Mouse (Mus musculus) limb, embryonic 11.5 days (tissue): ENCODE results near the gene Focad. TPM values are rescaled to one million over a fixed set of nuclear protein-coding genes. Genes with fewer than 3 reads are reported as not detected.

Experiments used
- ATAC-seq: fragments of 200-750 bp; cut with Nextera tagmentation; 2 replicates; pipeline ENCODE4 v1.8.0; 2017; ENCODE audit warnings: low read depth; ENCODE audit not compliant: insufficient number of reproducible peaks, low FRiP score, low TSS enrichment
- DNase-seq: peaks from one replicate; pipeline ENCODE4 v3.0.0-alpha.2; 2015; ENCODE audit warnings: low spot score
- H3K27ac ChIP-seq: fragments of 300-500 bp; sonication (generic); replicated peaks from 2 replicates; pipeline ENCODE4 v1.5.1; 2014; ENCODE audit warnings: low read depth, mild to moderate bottlenecking, low read length
- H3K27me3 ChIP-seq: fragments of 300-500 bp; sonication (generic); 2 replicates; pipeline ENCODE4 v1.6.1; 2014; ENCODE audit warnings: mild to moderate bottlenecking, low read length, mixed read lengths; ENCODE audit not compliant: control insufficient read depth, insufficient read depth
- H3K36me3 ChIP-seq: fragments of 300-500 bp; sonication (generic); 2 replicates; pipeline ENCODE4 v1.6.1; 2014; ENCODE audit warnings: mild to moderate bottlenecking, low read length, moderate library complexity, mixed read lengths; ENCODE audit not compliant: control insufficient read depth, insufficient read depth
- H3K4me1 ChIP-seq: fragments of 300-500 bp; sonication (generic); 2 replicates; pipeline ENCODE4 v1.6.1; 2014; ENCODE audit warnings: low read length, mixed read lengths; ENCODE audit not compliant: control insufficient read depth, insufficient read depth
- H3K4me2 ChIP-seq: fragments of 300-500 bp; sonication (generic); 2 replicates; pipeline ENCODE4 v1.6.1; 2014; ENCODE audit warnings: low read depth, mild to moderate bottlenecking, moderate library complexity; ENCODE audit not compliant: severe bottlenecking
- H3K4me3 ChIP-seq: fragments of 300-500 bp; sonication (generic); 2 replicates; pipeline ENCODE4 v1.5.1; 2014; ENCODE audit warnings: low read depth, low read length
- H3K9ac ChIP-seq: fragments of 300-500 bp; sonication (generic); 2 replicates; pipeline ENCODE4 v1.6.1; 2014; ENCODE audit warnings: mild to moderate bottlenecking, low read length
- H3K9me3 ChIP-seq: fragments of 300-500 bp; sonication (generic); 2 replicates; pipeline ENCODE4 v1.6.1; 2016; ENCODE audit warnings: low read length; ENCODE audit not compliant: control insufficient read depth
- WGBS: fragments of 180-500 bp; shearing (Covaris S2); extraction: QIAGEN DNeasy Blood & Tissue Kit; methylation state at CpG from one replicate; pipeline ENCODE4 v1.1.7; 2014; 5-methylcytosine and 5-hydroxymethylcytosine counted together
- polyA plus RNA-seq: library from polyadenylated mRNA; unstranded; fragments of >200 nt; fragmentation: Nextera tagmentation; extraction: Ambion mirVana; gene quantifications from 2 replicates; pipeline ENCODE4 v1.2.1, GENCODE M21; 2014

Gene Focad
- polyA plus RNA-seq, 1 experiment from 2014 or later, result 13.9 TPM

DNA sequence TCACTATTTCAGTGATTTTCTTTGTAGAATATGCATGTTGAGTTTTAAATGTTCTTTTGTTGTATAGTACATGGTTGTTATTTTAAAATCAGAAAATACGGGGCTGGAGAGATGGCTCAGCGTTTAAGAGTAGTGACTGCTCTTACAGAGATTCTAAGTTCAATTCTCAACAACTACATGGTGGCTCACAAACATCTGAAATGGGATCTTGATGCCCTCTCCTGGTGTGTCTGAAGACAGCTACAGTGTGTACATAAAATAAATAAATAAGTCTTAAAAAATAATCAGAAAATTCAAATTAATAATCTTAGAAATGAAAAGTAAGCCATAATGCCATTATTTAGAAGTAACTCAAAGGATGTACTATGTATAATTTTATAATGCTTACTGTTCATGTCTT, 149.4 kb downstream of the Focad start:
- H3K4me3 ChIP-seq, result no peak overlapping the region
- DNase-seq, result no peak
- H3K27ac ChIP-seq, result no peak overlapping the region
- H3K9ac ChIP-seq, result no peak overlapping the region
- H3K4me2 ChIP-seq, result no peak overlapping the region
- H3K9me3 ChIP-seq, result no peaks in the 10 kb centered on the region
- 0 out of 2 replicates have a peak, but pooled peaks cover 2% of the 10 kb centered on the region for H3K36me3 ChIP-seq
- H3K4me1 ChIP-seq, result no peaks in the 10 kb centered on the region; the same call in 1 of the 2 replicates
- no peak for ATAC-seq
- no peaks in the 10 kb centered on the region for H3K27me3 ChIP-seq
- WGBS, result 92% methylated on average over 2 of the region's 2 CpGs

DNA sequence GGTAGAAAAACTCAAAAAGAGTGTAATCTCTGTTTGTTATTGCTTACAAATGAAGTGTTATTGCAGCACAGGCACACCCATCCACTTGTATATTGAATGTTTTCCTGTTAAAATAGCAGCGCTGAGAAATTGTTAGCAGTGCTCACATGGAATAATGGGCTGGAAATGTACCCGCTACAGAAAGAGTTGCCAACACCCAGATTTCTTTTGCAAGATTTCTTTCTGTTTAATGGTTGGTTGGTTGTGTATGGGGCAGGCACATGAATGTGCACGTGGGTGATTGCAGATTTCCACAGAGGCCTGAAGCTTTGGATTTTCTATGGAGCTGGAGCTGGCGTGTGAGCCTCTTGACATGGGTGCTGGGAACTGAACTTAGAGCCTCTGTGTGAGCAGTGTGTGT, 151.1 kb downstream of the Focad start:
- ATAC-seq (no peak), DNase-seq (no peak)
- no peaks in the 10 kb centered on the region for H3K4me1 ChIP-seq
- WGBS, result 94% methylated on average over 4 of the region's 4 CpGs
- H3K4me3 ChIP-seq, result no peak overlapping the region
- H3K36me3 ChIP-seq, result 0 out of 2 replicates have a peak, but pooled peaks cover 2% of the 10 kb centered on the region
- no peak overlapping the region for H3K27ac ChIP-seq
- no peak overlapping the region for H3K4me2 ChIP-seq
- H3K9ac ChIP-seq, result no peak overlapping the region
- H3K9me3 ChIP-seq, result no peaks in the 10 kb centered on the region
- H3K27me3 ChIP-seq, result no peaks in the 10 kb centered on the region

DNA sequence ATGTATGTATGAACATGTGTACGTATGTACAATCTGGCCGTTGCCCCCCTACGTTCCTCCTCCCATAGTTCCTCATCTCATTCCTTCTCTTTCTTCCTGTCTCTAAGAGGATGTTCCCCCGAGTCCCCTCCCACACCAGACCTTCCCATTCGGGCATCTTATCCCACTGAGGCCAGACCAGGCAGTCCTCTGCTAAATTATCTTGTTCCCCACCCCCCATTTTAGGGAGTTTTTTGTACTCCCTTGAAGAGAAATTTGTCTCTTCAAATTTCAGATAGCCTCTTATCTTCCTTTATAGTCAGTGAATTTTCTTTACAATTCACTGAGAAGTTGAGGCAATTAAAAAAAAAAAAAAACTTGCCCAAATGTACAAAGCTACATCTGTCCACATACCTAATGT, 166.9 kb downstream of the Focad start:
- Histone ChIP-seq H3K4me1 (no peaks in the 10 kb centered on the region), H3K9me3 (no peaks in the 10 kb centered on the region), H3K9ac (no peak overlapping the region), H3K4me3 (no peak overlapping the region), H3K4me2 (no peak overlapping the region), H3K36me3 (no peaks in the 10 kb centered on the region), H3K27me3 (no peaks in the 10 kb centered on the region), H3K27ac (no peak overlapping the region)
- DNase-seq, result no peak
- no peak for ATAC-seq
- WGBS, result 90% methylated on average over 5 of the region's 5 CpGs

DNA sequence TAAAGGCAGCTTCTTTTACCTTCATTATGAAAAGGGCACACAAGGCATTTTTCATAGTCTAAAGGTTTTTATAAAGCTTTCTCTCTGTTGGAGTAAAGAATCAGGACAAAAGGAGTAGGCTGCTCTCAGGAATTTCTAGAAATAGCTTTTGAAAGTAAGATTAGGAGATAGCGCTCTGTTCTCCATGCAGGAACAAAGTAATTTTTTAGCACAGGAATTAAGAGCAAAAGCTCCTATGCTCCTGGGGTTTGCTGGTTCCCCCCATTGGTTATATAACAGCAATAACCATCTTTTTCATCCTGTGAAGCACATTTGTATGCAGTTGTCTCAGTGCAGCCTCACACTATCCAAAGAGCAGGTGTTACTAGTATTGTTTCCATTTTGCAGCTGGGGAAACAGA, 170.1 kb downstream of the Focad start:
- no peak overlapping the region for H3K9ac ChIP-seq
- H3K36me3 ChIP-seq, result no peaks in the 10 kb centered on the region
- H3K4me1 ChIP-seq, result no peaks in the 10 kb centered on the region
- no peak overlapping the region for H3K4me3 ChIP-seq
- H3K9me3 ChIP-seq, result no peaks in the 10 kb centered on the region
- no peak overlapping the region for H3K4me2 ChIP-seq
- DNase-seq, result no peak
- no peak overlapping the region for H3K27ac ChIP-seq
- 89% methylated on average over 1 of the region's 1 CpGs for WGBS
- H3K27me3 ChIP-seq, result no peaks in the 10 kb centered on the region
- no peak for ATAC-seq

DNA sequence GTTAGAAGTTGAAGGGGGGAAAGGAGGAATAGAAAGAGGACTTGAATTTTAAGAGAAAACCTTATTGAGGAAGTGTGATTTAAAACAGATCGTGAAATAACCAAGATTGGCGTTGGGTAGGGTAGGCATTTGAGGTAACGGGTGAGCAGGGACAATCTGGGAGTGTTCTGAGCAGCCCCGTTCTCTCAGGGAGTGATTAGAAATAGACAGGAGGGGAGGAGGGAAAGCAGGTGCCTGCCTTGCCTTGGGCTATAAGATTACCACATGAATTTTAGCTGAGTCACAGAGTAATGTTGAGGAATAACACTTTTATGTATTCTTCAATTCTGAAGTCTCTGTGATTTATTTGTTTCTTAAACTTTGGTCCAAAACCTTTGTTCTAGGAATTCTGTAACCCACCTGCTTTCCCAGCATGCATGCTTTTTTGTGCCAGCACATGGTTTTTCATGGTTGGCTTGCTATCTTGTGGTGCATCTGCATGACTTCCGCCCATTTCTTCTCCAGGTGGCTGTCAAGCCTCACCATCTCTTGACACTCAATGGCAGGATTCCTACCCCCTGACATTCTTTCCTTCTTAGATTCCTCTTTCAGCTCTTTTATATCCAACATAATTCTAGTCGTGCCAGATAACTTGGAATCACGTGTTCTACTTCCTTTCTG, 176.1 kb downstream of the Focad start:
- Histone ChIP-seq H3K27me3 (no peaks in the 10 kb centered on the region), H3K4me1 (peaks cover 1% of the 10 kb centered on the region; the same call in 1 of the 2 replicates), H3K27ac (no peak overlapping the region), H3K9me3 (no peaks in the 10 kb centered on the region), H3K4me2 (no peak overlapping the region), H3K4me3 (no peak overlapping the region), H3K36me3 (no peaks in the 10 kb centered on the region), H3K9ac (no peak overlapping the region)
- DNase-seq (no peak), ATAC-seq (no peak)
- WGBS, result 81% methylated on average over 7 of the region's 7 CpGs

DNA sequence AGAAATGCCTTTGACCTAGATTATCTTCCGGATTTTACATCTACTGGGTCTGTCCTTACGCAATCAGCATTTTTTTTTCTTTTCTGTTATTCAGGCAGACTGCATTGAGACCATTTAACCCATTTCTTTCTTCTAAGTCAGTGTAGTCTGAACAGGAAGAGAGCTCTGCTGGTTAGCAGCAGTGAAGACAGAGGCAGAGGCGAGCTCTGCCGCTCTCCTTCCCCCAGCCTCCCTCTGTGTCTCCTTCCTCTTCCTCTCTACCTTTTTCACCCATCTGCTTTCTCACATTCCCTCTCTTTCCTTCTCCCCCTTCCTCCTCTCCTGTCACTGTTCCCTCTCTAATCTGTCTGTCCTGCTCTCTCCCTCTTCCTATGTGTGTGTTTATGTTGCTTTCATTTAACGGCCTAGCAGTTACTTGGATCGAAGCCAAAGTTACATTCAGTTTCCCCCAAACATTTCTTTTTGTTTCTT, 181.2 kb downstream of the Focad start:
- H3K9ac ChIP-seq, result no peak overlapping the region
- no peaks in the 10 kb centered on the region for H3K27me3 ChIP-seq
- H3K9me3 ChIP-seq, result no peaks in the 10 kb centered on the region
- no peak overlapping the region for H3K4me2 ChIP-seq
- no peak overlapping the region for H3K27ac ChIP-seq
- 73% methylated on average over 6 of the region's 6 CpGs for WGBS
- DNase-seq (no peak), ATAC-seq (no peak)
- peaks cover 2% of the 10 kb centered on the region; the same call in 1 of the 2 replicates for H3K4me1 ChIP-seq
- H3K4me3 ChIP-seq, result no peak overlapping the region
- H3K36me3 ChIP-seq, result no peaks in the 10 kb centered on the region

DNA sequence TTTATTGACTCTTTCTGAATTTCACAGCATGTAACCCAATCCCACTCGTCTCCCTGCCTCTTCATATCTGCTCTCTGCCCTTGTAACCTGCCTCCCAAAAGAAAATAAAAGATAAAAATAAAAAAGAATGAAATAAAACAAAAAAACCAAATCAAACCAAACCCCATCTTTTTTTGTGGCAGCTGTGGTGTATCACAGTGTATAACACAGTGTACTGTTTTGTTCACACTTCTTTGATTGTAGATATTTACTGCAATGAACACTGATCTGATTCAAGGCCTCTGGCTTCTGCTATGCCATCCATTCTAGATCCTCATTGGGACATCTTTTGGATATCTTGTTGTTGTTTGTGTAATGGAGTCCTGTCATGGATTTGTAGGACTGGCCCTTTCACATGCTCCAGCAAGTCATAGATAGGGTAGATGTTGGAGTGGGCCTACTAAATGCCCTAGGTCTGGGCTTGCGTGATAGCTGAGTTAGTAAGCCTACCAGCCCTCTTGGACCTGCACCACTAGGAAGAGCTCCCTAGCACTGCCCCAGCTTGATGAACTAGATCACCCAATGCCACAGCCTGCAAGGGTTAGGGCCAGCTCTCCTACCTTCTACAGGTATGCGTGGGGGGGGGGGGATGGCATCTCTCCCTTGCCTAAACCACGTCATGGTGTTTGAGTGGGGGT, 181.8 kb downstream of the Focad start:
- Histone ChIP-seq H3K4me2 (no peak overlapping the region), H3K9ac (no peak overlapping the region), H3K27ac (no peak overlapping the region), H3K4me3 (no peak overlapping the region), H3K9me3 (no peaks in the 10 kb centered on the region), H3K4me1 (peaks cover 2% of the 10 kb centered on the region; the same call in 1 of the 2 replicates), H3K36me3 (no peaks in the 10 kb centered on the region), H3K27me3 (no peaks in the 10 kb centered on the region)
- ATAC-seq (no peak), DNase-seq (no peak)
- 84% methylated on average over 4 of the region's 4 CpGs for WGBS

DNA sequence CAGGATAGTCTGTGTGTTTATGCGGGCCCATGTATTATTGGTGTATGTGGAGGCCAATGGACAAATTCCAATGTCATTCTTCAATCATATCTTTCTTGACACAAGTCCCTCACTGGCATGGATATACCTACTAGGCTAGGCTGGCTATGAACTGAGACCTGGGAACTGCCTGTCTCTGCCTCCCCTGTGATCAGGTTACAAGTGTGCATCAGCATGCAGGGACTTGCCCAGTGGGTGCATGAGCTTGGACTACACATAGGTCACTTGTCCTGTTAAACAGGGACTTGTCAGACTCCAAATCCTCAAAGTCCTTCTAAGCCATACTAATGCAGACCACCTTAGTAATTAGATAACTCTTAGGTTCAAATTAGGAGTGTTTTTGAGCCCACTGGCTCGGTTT, 184.1 kb downstream of the Focad start:
- Histone ChIP-seq H3K9ac (no peak overlapping the region), H3K4me3 (no peak overlapping the region), H3K4me2 (no peak overlapping the region), H3K4me1 (peaks cover 2% of the 10 kb centered on the region; the same call in 1 of the 2 replicates), H3K9me3 (no peaks in the 10 kb centered on the region), H3K27me3 (no peaks in the 10 kb centered on the region), H3K36me3 (no peaks in the 10 kb centered on the region), H3K27ac (no peak overlapping the region)
- DNase-seq (no peak), ATAC-seq (no peak)
- 81% methylated on average over 2 of the region's 2 CpGs for WGBS
